Mouse (Mus musculus): ENCODE data around the gene Parm1. TPM values are rescaled to one million over a fixed set of nuclear protein-coding genes. Genes with fewer than 3 reads are reported as not detected.

The Parm1 gene
- total RNA-seq (2022): 10 to 100 TPM; 18.4 to 26.4 (median 23.3) TPM

DNA sequence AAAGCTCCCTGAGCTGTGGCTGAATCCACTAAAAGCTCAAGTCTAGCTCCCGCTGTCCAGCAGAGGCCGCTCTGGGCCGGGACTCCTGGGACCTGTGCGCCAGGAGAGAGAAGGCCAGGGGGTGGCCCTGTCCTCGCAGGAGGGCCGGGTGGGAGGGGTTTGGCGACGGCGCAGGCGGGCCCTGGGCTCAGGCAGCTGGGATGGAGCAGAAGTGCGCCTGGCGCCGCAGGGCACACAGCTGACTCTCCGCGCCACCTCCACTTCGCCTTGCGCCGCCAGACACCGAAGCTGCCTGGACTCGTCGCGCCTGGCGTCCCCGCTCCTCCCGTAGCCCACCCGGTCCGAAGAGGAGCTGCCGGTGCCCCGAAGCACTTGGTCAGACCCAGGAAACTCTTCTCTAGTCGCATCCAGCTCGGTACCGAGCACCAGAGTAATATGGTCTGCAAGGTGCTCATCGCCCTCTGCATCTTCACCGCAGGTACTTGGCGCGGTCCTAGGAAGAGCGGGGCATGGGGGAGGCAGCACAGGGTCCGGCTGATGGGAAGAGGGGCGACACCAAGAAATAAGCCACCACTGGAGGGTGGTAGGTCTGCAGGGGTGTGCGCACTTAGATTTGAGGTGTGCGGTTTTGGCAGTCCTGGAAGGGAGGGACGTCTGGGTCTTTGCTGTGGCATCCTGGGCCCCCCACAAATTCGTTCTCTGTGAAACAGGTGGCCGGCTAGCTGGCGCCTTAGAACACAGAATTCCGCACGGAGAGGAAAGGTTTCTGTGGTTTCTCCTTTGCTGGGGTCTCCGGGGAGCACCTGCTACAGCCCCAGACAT is at the start of gene Parm1:
TSS of gene Parm1 (plus strand) at position 136 of the 822 bp plus-strand sequence.
- DNase-seq (ENCODE audit: low spot score in 2 of 2): peak; percentile 72 to 76

- DNase-seq (ENCODE audit: low spot score in 2 of 2): no peak
Observed at GRCm38 (mm10) chr5:91475241-91475640, 42.2 kb upstream of the Parm1 start.

DNA sequence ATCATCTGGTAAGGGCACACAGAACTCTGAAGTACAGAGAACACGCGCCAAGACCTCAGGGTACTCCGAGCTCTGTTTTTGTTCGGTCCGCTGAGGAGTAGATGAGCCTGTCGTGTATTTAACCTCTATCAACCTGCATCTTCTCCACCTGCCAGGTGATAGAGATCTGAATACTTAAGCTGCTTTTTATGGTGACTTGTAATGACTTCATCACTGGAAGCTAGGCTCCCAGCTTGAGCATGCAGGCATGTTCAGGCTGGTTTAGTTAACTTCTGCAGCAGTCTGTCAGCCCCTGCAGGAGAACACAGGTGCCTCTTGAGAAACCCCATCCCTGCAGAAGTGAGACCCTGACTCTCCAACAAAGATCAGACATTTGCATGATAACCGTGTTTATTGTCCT is 40.6 kb upstream of the Parm1 start:
- no peak for DNase-seq (ENCODE audit: low spot score in 2 of 2)

DNA sequence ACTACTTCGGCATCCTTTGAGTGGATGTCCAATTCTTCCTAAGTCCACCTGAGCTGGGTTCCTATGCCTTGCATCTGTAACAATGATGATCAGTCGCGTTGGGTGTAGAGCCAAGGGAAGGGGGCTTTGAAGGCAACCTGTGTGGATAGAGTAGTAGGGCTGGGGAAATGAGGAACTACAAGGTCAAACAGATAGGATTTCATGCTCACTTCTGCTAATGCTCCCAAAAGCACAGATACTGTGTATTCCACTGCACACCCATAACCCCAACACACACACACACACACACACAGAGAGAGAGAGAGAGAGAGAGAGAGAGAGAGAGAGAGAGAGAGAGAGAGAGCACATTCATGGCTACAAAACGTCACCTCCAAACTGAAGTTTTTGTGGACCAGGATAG is 38.7 kb upstream of the Parm1 start:
- no peak for DNase-seq (ENCODE audit: low spot score in 2 of 2)

DNA sequence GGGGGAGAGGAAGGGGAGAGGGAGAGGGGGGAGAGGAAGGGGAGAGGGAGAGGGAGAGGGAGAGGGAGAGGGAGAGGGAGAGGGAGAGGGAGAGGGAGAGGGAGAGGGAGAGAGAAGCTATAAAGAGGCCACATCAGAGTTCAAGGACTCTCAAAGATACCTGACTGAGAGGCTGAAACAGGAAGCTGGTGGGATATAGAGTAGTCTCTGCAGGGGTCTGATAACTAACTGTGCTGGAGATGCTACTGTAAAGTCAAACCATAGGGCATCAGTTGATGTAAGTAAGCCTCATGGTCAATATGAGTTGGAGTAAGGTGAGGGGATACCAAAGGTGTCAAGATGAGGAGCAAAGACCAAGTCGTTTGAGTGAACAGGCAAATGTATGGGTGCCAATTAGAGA is 37.3 kb upstream of the Parm1 start:
- no peak for DNase-seq (ENCODE audit: low spot score in 2 of 2)

GRCm38 (mm10) chr5:91484324-91484723 is 33.1 kb upstream of the Parm1 start:
- no peak for DNase-seq (ENCODE audit: low spot score in 2 of 2)

DNA sequence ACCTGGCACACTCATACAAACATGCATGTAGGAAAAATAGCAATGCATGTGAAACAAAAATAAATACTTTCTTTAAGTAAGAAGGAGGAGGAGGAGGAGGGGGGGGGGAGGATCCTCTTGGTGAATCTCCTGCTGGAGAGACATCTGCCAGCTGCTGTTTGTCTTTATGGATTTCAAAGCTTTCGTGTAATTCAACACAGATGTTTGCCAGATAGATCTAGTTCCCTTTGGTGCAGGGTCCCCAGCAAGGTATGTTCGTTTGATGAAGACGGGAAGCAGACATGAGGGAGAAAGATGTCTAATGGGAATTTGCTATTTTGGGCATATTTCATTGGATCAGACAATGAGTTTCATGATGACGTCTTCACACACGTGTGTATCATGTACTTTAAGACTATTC is 23.0 kb upstream of the Parm1 start:
- no peak for DNase-seq (ENCODE audit: low spot score in 2 of 2)

DNA sequence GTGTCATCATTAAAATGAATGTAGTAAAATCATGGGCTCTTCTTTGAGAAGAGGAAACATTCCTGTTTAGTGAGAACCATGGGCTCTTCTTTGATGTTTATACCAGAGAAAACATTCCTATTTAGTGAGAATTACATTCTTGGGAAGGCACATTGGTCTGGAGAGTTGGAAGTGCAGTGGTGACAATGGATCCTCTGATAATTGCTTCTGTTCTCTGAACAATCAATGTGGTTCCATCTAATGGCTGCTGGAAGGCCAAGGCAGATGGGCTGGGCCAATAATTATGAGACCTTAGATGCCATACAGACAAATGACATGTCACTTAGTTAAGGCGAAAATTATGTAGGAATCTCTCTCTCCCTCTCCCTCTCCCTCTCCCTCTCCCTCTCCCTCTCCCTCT is 16.1 kb upstream of the Parm1 start:
- no peak for DNase-seq (ENCODE audit: low spot score in 2 of 2)

DNA sequence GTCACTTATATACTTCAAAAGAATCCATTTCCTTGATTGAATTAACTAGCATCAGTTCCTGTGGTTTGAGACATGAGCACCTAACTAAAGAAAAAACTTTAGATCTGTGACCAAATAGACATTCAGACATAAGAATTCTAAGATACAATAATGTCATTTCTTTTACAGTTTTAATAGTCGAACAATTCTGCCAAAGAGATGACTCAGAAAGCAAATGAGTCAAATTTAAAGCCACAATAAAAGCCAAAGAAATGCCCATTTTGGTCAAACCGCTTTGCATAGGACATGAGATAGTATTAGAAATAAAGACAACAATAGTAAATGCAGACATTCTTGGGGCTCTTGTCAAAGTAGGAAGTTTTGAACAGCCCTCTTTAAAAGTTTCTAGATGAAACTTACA is 15.0 kb upstream of the Parm1 start:
- no peak for DNase-seq (ENCODE audit: low spot score in 2 of 2)

DNA sequence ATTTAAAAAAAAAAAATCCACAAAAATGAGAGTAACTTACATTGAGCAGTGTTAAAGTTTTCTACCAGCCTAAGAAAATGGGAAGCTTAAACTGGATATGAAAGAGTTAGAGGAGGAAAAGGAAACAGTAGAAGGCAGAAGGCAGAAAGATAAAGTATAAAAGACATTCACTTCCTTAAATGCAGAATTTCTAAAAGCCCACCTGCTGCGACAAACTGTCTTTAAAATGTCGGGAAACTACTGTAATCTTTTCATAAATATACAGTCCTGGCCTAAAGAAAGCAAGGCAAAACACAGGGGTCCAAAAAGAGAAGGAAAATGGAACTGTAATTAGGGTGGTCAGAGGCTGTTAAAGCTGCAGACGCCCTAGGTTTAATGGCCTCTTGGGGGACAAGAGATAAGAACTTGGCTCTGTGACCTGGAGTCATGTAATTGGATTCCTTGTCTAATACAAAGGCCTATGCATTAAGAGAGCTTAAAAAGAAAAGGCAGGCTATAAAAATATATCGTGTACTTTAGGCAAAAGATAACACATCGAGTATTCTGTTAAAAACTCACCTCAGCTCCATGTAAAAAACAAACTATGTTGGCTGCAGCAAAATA is 13.0 kb upstream of the Parm1 start:
- no peak for DNase-seq (ENCODE audit: low spot score in 2 of 2)

DNA sequence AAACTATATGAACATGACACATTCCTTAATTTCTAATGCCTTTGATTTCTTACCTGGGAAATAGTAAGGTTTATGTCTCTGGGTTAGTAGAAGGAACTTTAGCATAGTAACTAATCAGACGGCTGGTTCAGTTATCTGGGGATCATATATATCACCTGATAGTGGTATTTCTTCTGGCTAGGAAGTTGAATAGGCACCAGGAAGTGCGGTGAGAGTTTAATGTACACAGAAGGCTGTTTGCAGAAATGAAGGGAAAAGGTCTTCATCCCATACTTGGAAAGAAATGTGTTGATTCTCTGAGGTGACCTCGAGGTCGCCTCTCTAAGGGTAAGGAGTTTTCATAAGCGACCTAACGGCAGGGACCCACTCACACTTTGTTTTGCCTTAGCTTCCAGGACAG is 338 bp upstream of the Parm1 start:
- DNase-seq (ENCODE audit: low spot score in 2 of 2): no peak

- DNase-seq (ENCODE audit: low spot score in 2 of 2): no peak
Observed at GRCm38 (mm10) chr5:91518302-91518790, 931 bp downstream of the Parm1 start.

- peak in 1 of 2 experiments; percentile 4 for DNase-seq (ENCODE audit: low spot score in 2 of 2)
Observed at GRCm38 (mm10) chr5:91518946-91519345, 1.5 kb downstream of the Parm1 start.

- no peak for DNase-seq (ENCODE audit: low spot score in 2 of 2)
Observed at GRCm38 (mm10) chr5:91519521-91519920, 2.1 kb downstream of the Parm1 start.

DNA sequence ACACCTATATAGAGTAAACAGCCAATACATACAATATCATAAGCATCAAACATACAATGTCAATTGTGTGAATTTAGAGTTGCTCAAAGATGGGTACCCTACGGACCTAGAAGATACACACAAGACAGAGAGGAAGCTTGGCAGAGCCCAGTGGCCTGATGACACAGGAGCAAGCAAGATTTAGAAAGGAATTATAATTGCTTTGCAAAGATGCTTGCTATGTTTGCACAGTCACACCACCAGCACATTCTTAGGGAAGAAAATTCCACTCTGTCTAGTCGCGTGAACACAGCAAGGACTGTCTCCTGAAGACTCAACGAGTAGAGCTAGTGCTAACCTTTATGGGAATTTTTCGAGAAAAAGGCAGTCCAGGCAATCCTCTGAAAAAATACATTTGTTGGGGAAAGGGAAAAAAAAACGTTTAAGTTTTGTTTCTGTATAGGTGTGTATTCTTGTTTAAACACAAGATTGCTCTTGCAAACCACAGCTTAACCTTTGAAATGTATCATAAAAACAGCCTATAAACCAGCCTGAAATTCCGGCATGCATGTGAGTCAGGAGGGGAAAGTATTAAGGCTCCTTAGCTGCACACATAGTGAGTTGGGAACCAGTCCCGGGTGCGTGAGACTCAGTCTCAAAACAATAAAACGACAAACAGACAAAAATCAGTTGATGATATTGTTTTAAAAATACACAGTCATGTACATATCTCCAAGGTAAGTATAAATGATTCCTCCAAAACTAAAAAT is 15.5 kb downstream of the Parm1 start:
- DNase-seq (ENCODE audit: low spot score in 2 of 2): no peak

DNA sequence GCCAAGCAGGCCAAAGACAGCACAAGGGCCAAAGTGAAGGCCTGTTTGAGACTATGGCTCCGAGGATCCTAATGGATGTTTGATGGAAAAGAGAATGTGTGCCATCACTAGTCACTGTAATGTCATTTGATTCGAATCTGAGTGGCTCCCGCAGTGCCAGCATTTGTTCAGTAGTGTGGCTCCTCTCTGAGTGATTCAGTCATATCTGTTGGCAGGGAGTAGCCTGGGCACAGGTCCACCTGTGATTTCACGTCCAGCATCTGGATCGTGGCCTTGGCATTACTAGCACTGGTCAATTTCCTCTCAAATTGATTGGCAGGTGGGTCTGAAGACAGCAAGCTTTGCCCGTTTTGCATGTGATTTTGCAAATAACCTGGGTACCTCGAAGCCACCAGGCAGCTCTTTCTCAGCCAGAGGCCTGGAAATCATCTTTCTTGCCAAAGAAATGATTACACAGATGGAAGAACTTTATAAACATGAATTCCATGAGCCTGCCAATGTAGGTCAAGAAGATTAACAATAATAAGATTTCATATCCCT is 41.7 kb downstream of the Parm1 start:
- no peak for DNase-seq (ENCODE audit: low spot score in 2 of 2)

- DNase-seq (ENCODE audit: low spot score in 2 of 2): no peak
Observed at GRCm38 (mm10) chr5:91559711-91560110, 42.3 kb downstream of the Parm1 start.

DNA sequence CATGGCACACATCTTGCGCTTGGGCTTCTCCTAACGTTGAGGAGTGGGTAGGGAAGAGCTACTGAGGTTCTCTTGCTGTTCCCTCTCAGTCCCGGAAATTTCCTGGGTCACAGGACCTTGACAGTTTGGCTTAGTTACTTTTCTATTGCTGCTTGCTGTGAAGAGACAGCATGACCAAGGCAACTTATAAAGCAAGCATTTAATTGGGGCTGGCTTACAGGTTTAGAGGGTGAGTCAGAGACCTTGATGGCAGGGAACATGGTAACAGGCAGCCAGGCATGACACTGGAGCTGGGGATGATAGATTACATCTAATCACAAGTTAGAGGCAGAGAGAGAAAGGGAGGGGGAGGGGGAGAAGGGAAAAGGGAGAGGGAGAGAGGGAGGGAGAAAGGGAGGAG is 44.0 kb downstream of the Parm1 start:
- DNase-seq (ENCODE audit: low spot score in 2 of 2): no peak

DNA sequence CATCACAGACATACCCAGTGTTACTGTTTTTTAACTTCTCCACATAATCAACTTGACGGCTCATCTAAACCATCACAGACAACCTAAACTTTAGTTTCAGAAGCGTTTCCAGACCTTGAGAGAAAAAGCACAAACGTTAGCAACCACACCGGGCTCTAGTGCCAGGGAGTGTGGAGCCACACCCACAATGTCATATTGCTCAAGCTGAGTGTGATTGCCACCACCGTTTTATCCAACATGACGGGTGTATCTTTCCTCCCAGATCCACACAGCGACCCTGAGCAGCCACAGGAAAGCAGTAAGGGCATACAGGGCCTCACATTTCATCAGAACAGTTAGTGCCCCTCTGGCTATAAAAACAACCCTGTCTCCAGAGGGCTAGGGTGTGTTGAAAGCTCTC is 45.1 kb downstream of the Parm1 start:
- no peak for DNase-seq (ENCODE audit: low spot score in 2 of 2)

DNA sequence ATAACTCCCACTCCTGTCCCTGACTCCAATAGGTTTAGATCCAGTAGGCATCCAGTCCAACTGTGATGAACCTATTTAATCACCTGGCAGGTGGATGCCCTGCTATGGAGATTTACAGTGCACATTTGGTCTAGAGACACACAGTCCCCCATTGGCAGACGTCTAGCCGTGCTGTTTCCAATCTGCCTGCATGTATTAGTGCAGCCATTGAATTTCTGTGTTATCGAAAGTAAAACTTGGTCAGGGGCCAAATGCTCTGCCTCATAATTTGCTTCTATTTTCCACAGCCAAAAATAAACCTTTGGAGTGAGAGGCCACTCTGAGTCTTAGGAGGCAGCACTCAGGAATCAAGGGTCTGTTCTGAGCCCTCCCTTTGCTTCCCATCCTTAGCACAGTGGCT is 46.6 kb downstream of the Parm1 start:
- no peak for DNase-seq (ENCODE audit: low spot score in 2 of 2)

DNA sequence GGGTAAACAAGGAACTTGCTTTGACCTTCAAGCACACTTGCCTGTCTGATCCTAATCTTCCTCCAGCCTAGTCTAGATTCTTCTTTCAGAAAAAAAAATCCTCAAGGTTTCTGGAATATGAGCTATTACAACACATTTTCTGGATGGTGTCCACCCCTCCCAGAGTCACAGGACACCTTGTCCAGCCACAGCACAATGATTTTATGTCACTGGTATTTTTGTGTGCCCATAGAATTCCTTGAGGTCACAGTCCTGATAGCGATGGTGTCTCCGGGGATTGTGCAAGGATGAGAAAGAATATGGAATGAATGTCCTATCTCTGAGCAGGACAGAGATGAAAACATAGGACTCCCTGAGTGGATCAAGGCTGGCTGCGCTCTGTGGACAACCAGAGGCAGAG is 48.0 kb downstream of the Parm1 start:
- DNase-seq (ENCODE audit: low spot score in 2 of 2): no peak

DNA sequence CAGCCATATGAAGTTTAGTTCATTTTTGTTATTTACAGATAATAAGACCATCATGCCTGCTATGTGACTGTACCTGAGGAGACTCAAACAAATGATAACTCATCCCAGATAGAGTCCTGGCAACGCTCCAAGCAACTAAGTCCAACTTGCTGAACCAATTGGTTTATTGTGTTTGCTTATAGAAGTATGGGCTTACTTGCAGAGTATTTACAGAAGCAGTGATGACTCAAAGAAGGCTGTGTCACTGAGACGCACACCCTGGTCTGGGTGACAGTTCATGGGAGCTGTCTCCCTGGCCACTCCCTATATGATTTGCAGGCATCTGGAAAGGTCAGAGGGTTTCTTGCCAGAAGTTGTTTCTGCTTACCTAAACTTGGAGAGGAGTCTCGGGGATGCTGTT is 49.2 kb downstream of the Parm1 start:
- DNase-seq (ENCODE audit: low spot score in 2 of 2): no peak
